Mouse (Mus musculus) activated CD4-positive, CD25-positive, alpha-beta regulatory T cell (primary cell): ENCODE data around the gene Eef2k. TPM values are rescaled to one million over a fixed set of nuclear protein-coding genes. Genes with fewer than 3 reads are reported as not detected.

Source experiments
- polyA plus RNA-seq, 2 experiments: library from polyadenylated mRNA; unstranded; fragments of 100-300 nt; shearing (Covaris generic); gene quantifications; one replicate each; pipeline ENCODE4 v1.2.1; 2017

Eef2k gene
- 1 to 10 TPM; 4.9 to 7.5 TPM for polyA plus RNA-seq

DNA sequence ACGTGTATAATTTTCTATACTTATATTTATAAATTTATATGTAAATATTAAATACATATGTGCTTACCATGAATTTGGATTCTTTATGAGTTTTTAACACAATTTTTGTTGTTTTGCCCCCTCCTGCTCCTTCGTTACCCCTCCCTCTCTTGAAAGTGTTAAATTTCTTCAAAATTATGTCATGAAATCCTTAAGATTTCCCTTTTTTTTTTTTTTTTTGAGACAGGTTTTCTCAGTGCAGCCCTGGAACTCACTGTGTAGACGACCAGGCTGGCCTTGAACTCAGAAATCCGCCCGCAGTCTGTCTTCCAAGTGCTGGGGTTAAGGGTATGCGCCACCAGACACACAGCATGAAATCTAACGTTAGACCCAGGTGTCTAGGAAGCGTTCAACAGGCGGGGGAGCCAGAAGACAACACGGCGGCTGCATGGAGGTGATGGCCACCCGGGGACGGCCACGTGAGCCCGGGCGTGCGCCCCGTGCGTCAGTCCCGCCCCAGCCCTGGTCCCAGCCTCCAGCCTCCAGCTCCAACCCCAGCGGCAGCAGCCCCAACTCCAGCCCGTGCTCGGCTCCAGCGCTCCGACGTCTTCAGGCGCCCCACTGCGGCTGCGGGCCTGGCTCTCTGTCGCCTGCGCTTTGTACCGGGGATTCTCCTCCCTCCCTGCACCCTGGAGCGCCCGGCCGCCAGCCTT is at the start of gene Eef2k:
Eef2k (plus strand) TSS at position 487 of the 692 bp plus-strand sequence.

DNA sequence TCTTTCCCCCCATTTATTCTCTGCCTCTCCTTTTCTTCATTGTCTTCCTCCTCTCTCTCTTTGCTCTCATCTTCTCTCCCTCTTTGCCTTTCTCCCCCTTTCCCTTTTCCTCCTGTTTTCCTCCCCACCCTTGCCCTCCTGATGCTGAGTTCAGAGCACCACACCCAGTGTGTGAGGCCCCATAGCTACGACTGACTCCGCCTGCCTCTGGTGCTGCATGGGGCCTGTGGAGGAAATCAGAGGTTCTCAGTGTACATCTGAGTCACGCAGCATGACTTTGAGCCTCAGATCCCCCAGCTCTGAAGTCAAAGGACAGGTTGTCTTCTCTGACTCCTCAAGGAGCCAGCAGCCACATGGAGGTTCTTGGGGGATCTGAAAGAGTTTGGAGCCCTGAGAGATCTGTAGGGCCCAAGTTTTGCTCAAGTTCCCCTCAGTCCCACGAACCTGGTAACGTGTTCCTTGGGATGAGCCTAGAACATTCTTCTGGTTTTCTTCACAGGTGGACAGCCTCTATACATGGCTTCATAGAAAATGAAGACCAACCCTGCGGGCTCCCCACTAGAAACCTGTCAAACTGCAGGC is 30.7 kb upstream of the Eef2k start, which contains the start of gene Gm5737:
Gm5737 (plus strand) TSS at position 532 of the 582 bp plus-strand sequence.

GRCm38 (mm10) chr7:120917592-120918461 is 75.2 kb downstream of the Eef2k start, which contains the start of gene Polr3e:
Gene Polr3e, plus strand, starts transcription at chr7:120917744.

Other genes with a start within 250 kb of the Eef2k start
- 100 to 1,000 TPM; 166 to 191 TPM for gene Uqcrc2, start 207.7 kb upstream of the Eef2k start, polyA plus RNA-seq
- under 1 TPM in 1 of 2 experiments, not detected in 1; 0.11 TPM for gene Pdzd9, start 172.5 kb upstream of the Eef2k start, polyA plus RNA-seq
- 10 to 100 TPM; 11.1 to 15.8 TPM for gene Mosmo, start 165.2 kb upstream of the Eef2k start, polyA plus RNA-seq
- under 1 TPM; 0.17 to 0.49 TPM for gene Vwa3a, start 103.5 kb upstream of the Eef2k start, polyA plus RNA-seq
- gene Gm5737, start 30.5 kb upstream of the Eef2k start, polyA plus RNA-seq, result under 1 TPM in 1 of 2 experiments, not detected in 1; 0.49 TPM
- gene Polr3e, start 74.9 kb downstream of the Eef2k start, polyA plus RNA-seq, result 10 to 100 TPM; 23.2 to 31.5 TPM
- 1 to 10 TPM; 2.6 to 3.5 TPM for gene Cdr2, start 139.5 kb downstream of the Eef2k start, polyA plus RNA-seq
- gene Mfsd13b, start 139.7 kb downstream of the Eef2k start, polyA plus RNA-seq, result 1 to 10 TPM in 1 of 2 experiments, under 1 TPM in 1; 0.48 to 1.1 TPM
- 10 to 100 TPM; 21.5 to 34.4 TPM for gene Mettl9, start 191.6 kb downstream of the Eef2k start, polyA plus RNA-seq
- gene Igsf6, start 231.7 kb downstream of the Eef2k start, polyA plus RNA-seq, result 1 to 10 TPM; 1.0 to 3.4 TPM
- under 1 TPM in 1 of 2 experiments, not detected in 1; 0.42 TPM for gene Otoa, start 238.8 kb downstream of the Eef2k start, polyA plus RNA-seq